Mouse (Mus musculus): Measurements from ENCODE around the gene Jag2.

DNA sequence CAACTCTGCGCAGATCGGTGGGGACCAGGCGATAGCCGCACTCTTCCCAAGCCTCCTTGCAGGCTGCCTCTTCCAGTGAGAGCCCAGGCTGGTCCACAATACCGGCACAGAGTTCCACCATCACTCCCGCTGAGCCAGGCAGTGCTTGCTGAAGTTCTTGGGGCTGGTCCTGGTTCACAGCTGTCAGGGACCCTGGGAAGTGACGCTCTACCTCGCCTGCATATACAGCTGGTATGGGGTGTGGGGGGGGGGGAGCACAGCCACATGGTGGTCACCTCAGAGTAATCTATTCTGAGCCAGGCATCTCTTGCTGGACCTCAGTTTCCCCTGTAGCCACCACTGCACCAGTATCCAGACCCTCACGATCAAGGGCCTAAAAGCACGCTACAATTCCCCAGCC lies 8.8 kb upstream of the Jag2 start:
- TF ChIP-seq POLR2A (IDR thresholded peaks at IDR 0.05; ENCODE audit: low read depth, low read length) (no peak), CTCF (IDR thresholded peaks at IDR 0.05; ENCODE audit: borderline replicate concordance, insufficient read depth, low read length) (no peak)
